Mouse (Mus musculus): Measurements from ENCODE around the gene Aldh1b1. TPM values are rescaled to one million over a fixed set of nuclear protein-coding genes. Genes with fewer than 3 reads are reported as not detected.
A peak's percentile ranks its signal among the peaks of the same experiment; 100 is the strongest.

The Aldh1b1 gene
- total RNA-seq, 2 experiments from 2014 or later = 10.4 to 36.2 TPM

DNA sequence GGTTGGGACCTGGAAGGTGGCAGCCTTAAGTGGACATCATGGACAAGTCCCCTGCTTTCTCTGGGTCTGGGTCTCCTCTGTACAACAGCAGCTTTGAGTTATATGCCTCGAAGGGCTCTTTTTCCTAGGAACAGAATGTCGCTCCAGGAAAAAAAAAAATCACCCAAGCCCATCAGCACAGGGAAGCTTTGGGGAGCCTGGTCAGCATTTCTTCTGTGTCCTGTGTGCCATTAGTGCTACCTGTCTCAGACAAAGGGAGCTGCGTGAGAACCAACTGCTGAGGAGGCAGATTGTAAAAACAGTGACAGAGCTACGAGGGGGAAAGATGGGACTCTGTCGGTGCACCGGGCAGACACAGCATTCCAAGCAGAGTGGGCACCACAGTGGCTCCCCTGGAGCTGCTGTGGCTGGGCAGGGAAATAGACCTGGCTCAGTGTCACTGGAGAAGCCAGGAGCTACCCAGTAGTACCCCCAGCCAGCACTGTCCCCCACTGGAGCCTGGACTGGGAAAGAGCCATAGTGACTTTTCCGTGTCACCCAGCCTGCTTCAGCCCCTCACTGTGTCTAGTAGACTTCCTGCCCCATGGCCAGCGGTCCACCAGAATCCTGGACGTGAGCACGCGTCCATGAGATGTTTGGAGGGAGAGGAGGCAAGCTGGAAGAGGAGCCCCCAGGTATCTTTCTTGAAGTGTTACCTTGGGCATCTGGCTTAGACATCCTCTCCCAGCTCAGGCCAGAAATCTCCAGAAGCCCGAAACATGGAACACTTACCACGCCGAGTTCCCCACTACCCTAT, 26.1 kb downstream of the Aldh1b1 start:
- no peak for ATAC-seq (ENCODE audit: poor library complexity, severe bottlenecking)

- no peak for ATAC-seq (ENCODE audit: poor library complexity, severe bottlenecking)
Measured at GRCm38 (mm10) chr4:45826275-45827040, 27.6 kb downstream of the Aldh1b1 start, which contains the start of gene Igfbpl1. Igfbpl1 (minus strand) TSS chr4:45826923.

DNA sequence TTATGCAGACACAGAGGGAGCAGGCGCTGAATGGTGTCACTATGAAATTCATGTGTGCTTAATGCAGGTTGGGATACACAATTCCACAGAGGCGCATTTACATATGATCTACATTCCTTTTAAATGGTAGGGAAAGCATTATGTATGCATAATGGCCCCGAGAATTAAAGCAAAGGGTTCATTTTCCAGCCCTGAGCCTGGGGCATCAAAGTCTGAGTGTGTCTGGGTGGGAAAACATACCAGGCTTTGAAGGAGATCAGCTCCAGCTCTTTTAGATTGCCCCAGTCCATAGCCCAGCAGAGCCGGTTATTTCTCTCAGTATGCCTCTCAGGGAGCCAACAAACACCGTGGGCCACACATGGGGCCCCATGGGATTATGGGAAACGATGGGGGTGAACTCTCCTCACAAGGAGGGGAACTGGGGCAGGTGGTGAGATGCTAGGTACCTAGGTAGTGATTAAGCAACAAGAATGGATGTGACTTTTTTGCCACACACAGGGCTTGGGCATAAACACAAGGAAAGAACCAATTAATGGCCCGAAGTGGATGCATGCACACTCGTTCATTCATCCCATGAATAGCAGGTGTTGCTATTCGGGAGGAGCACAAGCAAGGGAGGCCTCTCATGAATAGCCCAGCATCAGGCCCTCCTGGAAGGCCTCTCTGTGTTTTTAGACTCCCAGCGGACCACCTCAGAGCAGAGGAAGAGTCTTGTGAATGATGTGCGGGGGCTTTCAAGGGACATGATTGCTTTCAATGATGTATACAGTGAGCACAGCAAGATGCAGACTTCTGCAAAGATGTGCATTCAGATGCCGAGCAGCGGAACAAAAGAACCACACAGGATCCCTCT, 31.3 kb downstream of the Aldh1b1 start:
- no peak for ATAC-seq (ENCODE audit: poor library complexity, severe bottlenecking)

DNA sequence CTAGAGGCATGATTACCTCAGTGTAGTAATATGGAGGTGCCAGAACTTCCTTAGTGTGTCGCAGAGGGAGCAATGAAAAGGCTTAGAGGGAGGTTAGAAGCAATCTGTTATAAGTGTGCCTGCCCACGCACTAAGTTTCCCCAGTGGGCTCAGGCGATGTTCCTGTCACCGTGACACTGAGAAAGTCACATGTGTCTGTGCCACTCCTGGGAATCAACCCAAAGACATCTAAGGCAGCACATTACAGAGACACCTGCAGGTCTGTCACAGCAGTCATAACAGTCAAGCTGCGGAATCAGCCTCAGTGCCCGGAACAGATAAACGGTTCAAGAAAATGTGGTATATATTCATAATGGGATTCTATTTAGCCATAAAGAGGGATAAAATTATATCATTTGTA, 33.2 kb downstream of the Aldh1b1 start:
- no peak for ATAC-seq (ENCODE audit: poor library complexity, severe bottlenecking)

DNA sequence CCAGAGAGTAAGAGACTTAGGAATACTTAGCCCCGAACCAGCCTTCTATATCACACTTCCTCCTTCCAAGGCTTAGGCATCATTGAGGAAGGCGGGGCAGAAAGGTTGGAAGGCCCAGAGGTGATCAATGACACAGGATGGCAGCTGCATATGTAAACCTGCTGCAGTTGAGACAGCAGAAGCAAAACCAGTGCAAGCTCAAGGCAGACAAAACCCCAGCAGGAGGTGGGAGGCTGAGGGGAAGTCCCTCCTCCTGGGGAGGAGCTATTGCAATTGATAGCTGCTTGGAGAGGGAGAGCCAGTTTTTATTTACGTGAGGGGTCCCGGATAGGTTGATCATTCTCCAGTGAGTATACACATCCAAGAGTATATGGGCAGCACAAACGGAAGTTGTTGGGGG, 34.6 kb downstream of the Aldh1b1 start:
- ATAC-seq (ENCODE audit: poor library complexity, severe bottlenecking) = no peak

DNA sequence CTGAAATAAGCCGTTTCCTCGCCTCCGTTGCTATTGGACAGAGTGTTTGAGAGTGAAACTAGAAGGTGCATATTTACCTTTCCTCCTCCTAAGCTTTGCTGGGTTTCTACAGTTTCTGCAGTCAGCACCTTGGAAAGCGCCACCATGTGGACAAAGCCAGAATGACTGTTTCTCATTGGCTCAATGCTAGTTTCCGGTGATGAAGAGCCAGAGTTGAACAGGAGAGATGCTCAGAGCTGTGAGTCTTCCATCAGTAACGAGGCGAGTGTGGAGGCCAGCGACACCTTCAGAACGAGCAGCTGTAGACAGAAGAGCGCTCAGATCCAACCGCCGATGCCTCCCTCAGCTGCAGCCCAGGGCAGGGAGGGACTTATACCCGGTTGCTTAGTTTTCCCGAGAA, 45.5 kb downstream of the Aldh1b1 start:
- ATAC-seq (ENCODE audit: poor library complexity, severe bottlenecking) = no peak

DNA sequence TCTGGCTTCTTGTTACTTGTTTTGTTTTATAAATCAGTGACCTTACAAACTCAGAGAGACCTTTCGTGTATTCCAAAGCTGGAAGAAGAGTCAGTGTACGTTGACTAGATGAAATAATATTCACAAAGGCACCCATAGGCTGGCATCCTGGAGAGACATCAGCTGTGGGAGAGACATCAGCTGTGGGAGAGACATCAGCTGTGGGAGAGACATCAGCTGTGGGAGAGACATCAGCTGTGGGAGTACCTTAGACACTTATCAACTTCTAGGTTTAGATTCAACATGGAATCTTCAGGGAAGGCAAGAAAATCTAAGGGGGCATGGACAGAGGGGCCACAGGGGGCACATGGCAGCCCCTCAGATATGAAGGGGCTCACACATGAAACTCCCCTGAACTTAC, 47.4 kb downstream of the Aldh1b1 start:
- no peak for ATAC-seq (ENCODE audit: poor library complexity, severe bottlenecking)

DNA sequence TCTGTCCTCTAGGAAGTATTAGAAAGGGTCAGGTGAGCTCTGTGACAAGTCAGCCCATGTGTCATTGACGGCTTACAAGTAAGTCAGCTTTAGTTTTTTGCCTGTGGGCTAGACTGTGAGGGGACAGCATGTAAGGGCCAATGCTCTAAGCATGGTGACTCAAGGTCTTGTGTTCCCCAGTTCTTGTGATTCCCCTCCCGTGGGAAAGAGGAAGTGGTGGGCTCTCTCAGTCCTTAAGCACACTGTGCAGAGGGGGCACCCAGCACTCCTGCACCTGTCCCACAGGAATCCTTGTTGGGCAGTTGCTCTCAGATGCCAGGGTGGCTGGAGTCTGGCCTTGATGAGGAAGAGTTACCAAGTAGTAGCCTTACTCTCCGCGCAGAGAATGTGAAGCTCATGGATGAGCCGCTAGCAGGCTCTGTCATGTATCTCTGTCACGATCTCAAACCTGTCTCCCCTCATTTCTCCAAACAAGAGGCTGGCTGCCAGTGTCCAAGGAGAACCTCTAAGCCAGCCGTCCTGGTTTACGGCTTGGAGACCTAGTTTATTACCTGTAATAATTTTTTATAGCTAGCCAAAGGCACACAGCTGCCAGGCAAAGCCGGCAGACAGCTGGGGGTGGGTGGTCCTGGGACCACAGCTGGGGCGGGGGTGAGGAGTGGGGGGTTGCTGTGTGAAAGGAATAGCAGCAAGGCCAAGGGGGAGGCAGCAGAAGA, 49.4 kb downstream of the Aldh1b1 start, which contains the start of gene Stra6l:
Gene Stra6l, plus strand, starts transcription at position 556 of the 716 bp plus-strand sequence.
- ATAC-seq (ENCODE audit: poor library complexity, severe bottlenecking) = peak; percentile 47; the same call in 1 of the 2 replicates

DNA sequence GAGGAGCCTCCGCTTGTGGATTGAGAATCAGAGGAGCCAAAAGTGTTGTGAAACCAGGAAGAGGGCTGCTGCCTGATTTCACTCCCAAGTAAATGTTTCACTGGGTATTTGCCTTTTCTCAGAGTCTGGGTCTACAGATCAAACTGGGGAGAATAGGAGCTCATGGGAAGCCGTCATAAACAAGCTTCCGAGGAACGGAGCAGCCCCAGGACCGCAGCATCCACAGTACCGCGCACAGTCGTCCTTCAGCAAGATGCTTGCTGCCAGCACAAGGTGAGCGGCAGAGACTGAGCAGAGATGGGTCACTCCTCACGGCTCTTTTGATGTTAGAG, 50.0 kb downstream of the Aldh1b1 start:
- no peak for ATAC-seq (ENCODE audit: poor library complexity, severe bottlenecking)

GRCm38 (mm10) chr4:45849419-45849818, 50.6 kb downstream of the Aldh1b1 start:
- ATAC-seq (ENCODE audit: poor library complexity, severe bottlenecking) = no peak

GRCm38 (mm10) chr4:45851640-45852051, 52.8 kb downstream of the Aldh1b1 start:
- no peak for ATAC-seq (ENCODE audit: poor library complexity, severe bottlenecking)

DNA sequence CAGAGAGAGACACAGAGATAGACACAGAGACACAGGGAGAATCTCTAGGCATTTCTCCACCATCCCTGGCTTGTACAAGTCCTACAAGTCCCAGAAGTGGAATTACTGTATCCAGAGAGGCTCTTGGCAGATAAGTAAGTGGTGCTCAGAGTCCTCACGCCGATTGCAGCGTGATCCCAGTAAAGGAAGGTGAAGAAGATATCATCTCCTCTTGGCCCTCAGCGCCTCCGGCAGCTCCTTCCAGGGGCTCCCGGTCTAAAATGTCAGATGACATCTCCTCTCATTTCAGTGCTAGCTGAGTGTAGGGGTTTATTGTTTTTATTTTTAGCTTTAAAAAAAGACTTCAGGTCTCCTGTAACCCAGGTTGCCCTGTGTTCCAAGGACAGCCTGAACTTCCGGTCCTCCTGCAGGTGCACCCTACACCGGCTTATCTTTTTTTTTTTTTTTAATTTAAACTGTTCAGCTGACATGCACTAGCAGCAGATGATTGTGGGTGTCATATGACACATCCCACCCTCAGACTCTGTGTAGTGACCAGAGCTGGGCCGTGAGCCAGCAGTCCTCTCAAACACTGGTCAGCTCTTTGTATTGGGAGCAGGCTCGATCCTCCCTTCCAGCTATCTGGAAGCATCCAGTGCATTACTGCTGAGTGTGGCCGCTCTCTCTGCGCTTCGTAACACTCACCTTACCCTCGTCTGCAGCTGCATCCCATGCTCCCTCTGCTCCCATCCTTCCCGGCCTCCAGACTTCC, 54.8 kb downstream of the Aldh1b1 start:
- ATAC-seq (ENCODE audit: poor library complexity, severe bottlenecking) = no peak

Other genes with a start within 250 kb of the Aldh1b1 start
- gene Igfbpl1, start 27.9 kb downstream of the Aldh1b1 start, total RNA-seq (2015) = not detected in 2 replicates
- gene Igfbpl1, start 27.9 kb downstream of the Aldh1b1 start, total RNA-seq (2017) = not detected in 2 replicates
- 0.11 and 0.22 TPM in 2 replicates for gene Stra6l, start 49.6 kb downstream of the Aldh1b1 start, total RNA-seq (2015)
- 0.07 and 0.33 TPM in 2 replicates for gene Stra6l, start 49.6 kb downstream of the Aldh1b1 start, total RNA-seq (2017)
- 3.0 and 3.4 TPM in 2 replicates for gene Ccdc180, start 91.3 kb downstream of the Aldh1b1 start, total RNA-seq (2015)
- 0.62 and 2.1 TPM in 2 replicates for gene Ccdc180, start 91.3 kb downstream of the Aldh1b1 start, total RNA-seq (2017)
- 68.3 and 69.7 TPM in 2 replicates for gene Tdrd7, start 166.3 kb downstream of the Aldh1b1 start, total RNA-seq (2015)
- 25.3 and 31.4 TPM in 2 replicates for gene Tdrd7, start 166.3 kb downstream of the Aldh1b1 start, total RNA-seq (2017)
- 0.13 and 0.23 TPM in 2 replicates for gene Tmod1, start 239.9 kb downstream of the Aldh1b1 start, total RNA-seq (2015)
- gene Tmod1, start 239.9 kb downstream of the Aldh1b1 start, total RNA-seq (2017) = 0.26 and 0.69 TPM in 2 replicates

Data from megakaryocyte, adult 5-6 weeks (primary cell).